Mouse (Mus musculus): ENCODE data around the gene Zc3h7a. TPM values are rescaled to one million over a fixed set of nuclear protein-coding genes. Genes with fewer than 3 reads are reported as not detected.
A peak's percentile ranks its signal among the peaks of the same experiment; 100 is the strongest.
"Not testable (repeated sequence)": the region's sequence is repeated elsewhere in the genome, so short reads cannot be mapped to it uniquely, and the experiment has no call there.

Gene Zc3h7a
- polyA plus RNA-seq, 1 experiment: 113 TPM

GRCm38 (mm10) chr16:11177404-11177803 is 1.2 kb upstream of the Zc3h7a start:
- DNase-seq (ENCODE audit: low read depth): no peak
- TF ChIP-seq CTCF (IDR thresholded peaks at IDR 0.05; ENCODE audit: borderline replicate concordance, extremely low read depth, insufficient read depth, insufficient read length) (no peak), POLR2A (IDR thresholded peaks at IDR 0.05; ENCODE audit: borderline replicate concordance, extremely low read depth, insufficient read depth, insufficient read length, poor library complexity, severe bottlenecking) (no peak)

GRCm38 (mm10) chr16:11176884-11177244 is 671 bp upstream of the Zc3h7a start:
- no peak for TF ChIP-seq POLR2A (IDR thresholded peaks at IDR 0.05; ENCODE audit: borderline replicate concordance, extremely low read depth, insufficient read depth, insufficient read length, poor library complexity, severe bottlenecking)
- no peak for TF ChIP-seq CTCF (IDR thresholded peaks at IDR 0.05; ENCODE audit: borderline replicate concordance, extremely low read depth, insufficient read depth, insufficient read length)

GRCm38 (mm10) chr16:11175489-11176207 is 545 bp downstream of the Zc3h7a start:
- peak; percentile 59 for DNase-seq (ENCODE audit: low read depth)
- TF ChIP-seq POLR2A (IDR thresholded peaks at IDR 0.05; ENCODE audit: borderline replicate concordance, extremely low read depth, insufficient read depth, insufficient read length, poor library complexity, severe bottlenecking) (no peak), CTCF (IDR thresholded peaks at IDR 0.05; ENCODE audit: borderline replicate concordance, extremely low read depth, insufficient read depth, insufficient read length) (no peak)

More at GRCm38 (mm10) chr16:11176884-11177244, 671 bp upstream of the Zc3h7a start:
- no peak for DNase-seq (ENCODE audit: low read depth)

GRCm38 (mm10) chr16:11175100-11175488 is 1.1 kb downstream of the Zc3h7a start:
- TF ChIP-seq POLR2A (IDR thresholded peaks at IDR 0.05; ENCODE audit: borderline replicate concordance, extremely low read depth, insufficient read depth, insufficient read length, poor library complexity, severe bottlenecking) (no peak), CTCF (IDR thresholded peaks at IDR 0.05; ENCODE audit: borderline replicate concordance, extremely low read depth, insufficient read depth, insufficient read length) (no peak)
- no peak for DNase-seq (ENCODE audit: low read depth)

- TF ChIP-seq CTCF (IDR thresholded peaks at IDR 0.05; ENCODE audit: borderline replicate concordance, extremely low read depth, insufficient read depth, insufficient read length) (peak; percentile 17; the same call in 1 of the 2 replicates), POLR2A (IDR thresholded peaks at IDR 0.05; ENCODE audit: borderline replicate concordance, extremely low read depth, insufficient read depth, insufficient read length, poor library complexity, severe bottlenecking) (no peak)
- DNase-seq (ENCODE audit: low read depth): peak; percentile 85
Observed at GRCm38 (mm10) chr16:11174671-11175081, 1.5 kb downstream of the Zc3h7a start.

- TF ChIP-seq POLR2A (IDR thresholded peaks at IDR 0.05; ENCODE audit: borderline replicate concordance, extremely low read depth, insufficient read depth, insufficient read length, poor library complexity, severe bottlenecking) (no peak), CTCF (IDR thresholded peaks at IDR 0.05; ENCODE audit: borderline replicate concordance, extremely low read depth, insufficient read depth, insufficient read length) (no peak)
- DNase-seq (ENCODE audit: low read depth): no peak
Observed at GRCm38 (mm10) chr16:11171679-11172078, 4.5 kb downstream of the Zc3h7a start.

GRCm38 (mm10) chr16:11166431-11166830 is 9.8 kb downstream of the Zc3h7a start:
- no peak for DNase-seq (ENCODE audit: low read depth)
- TF ChIP-seq POLR2A (IDR thresholded peaks at IDR 0.05; ENCODE audit: borderline replicate concordance, extremely low read depth, insufficient read depth, insufficient read length, poor library complexity, severe bottlenecking) (no peak), CTCF (IDR thresholded peaks at IDR 0.05; ENCODE audit: borderline replicate concordance, extremely low read depth, insufficient read depth, insufficient read length) (no peak)

- no peak for DNase-seq (ENCODE audit: low read depth)
- TF ChIP-seq CTCF (IDR thresholded peaks at IDR 0.05; ENCODE audit: borderline replicate concordance, extremely low read depth, insufficient read depth, insufficient read length): no peak
- no peak for TF ChIP-seq POLR2A (IDR thresholded peaks at IDR 0.05; ENCODE audit: borderline replicate concordance, extremely low read depth, insufficient read depth, insufficient read length, poor library complexity, severe bottlenecking)
Observed at GRCm38 (mm10) chr16:11164695-11165255, 11.4 kb downstream of the Zc3h7a start.

GRCm38 (mm10) chr16:11157721-11158120 is 18.5 kb downstream of the Zc3h7a start:
- DNase-seq (ENCODE audit: low read depth): not testable (repeated sequence)

GRCm38 (mm10) chr16:11154500-11154899 is 21.7 kb downstream of the Zc3h7a start:
- TF ChIP-seq CTCF (IDR thresholded peaks at IDR 0.05; ENCODE audit: borderline replicate concordance, extremely low read depth, insufficient read depth, insufficient read length) (no peak), POLR2A (IDR thresholded peaks at IDR 0.05; ENCODE audit: borderline replicate concordance, extremely low read depth, insufficient read depth, insufficient read length, poor library complexity, severe bottlenecking) (no peak)
- DNase-seq (ENCODE audit: low read depth): no peak

GRCm38 (mm10) chr16:11143706-11144483 is 32.3 kb downstream of the Zc3h7a start:
- DNase-seq (ENCODE audit: low read depth): not testable (repeated sequence)
